Mouse (Mus musculus) cerebellum, postnatal 10 days (tissue): ENCODE measurements around the gene Zfp385c.
A peak's percentile ranks its signal among the peaks of the same experiment; 100 is the strongest.
"Not testable (repeated sequence)": the region's sequence is repeated elsewhere in the genome, so short reads cannot be mapped to it uniquely, and the experiment has no call there.

Experiments used
- DNase-seq, 2 experiments: peaks; one replicate each; pipeline ENCODE4 v3.0.0; 2021; ENCODE audit warnings: mixed read lengths in 2 of 2

The Zfp385c gene

DNA sequence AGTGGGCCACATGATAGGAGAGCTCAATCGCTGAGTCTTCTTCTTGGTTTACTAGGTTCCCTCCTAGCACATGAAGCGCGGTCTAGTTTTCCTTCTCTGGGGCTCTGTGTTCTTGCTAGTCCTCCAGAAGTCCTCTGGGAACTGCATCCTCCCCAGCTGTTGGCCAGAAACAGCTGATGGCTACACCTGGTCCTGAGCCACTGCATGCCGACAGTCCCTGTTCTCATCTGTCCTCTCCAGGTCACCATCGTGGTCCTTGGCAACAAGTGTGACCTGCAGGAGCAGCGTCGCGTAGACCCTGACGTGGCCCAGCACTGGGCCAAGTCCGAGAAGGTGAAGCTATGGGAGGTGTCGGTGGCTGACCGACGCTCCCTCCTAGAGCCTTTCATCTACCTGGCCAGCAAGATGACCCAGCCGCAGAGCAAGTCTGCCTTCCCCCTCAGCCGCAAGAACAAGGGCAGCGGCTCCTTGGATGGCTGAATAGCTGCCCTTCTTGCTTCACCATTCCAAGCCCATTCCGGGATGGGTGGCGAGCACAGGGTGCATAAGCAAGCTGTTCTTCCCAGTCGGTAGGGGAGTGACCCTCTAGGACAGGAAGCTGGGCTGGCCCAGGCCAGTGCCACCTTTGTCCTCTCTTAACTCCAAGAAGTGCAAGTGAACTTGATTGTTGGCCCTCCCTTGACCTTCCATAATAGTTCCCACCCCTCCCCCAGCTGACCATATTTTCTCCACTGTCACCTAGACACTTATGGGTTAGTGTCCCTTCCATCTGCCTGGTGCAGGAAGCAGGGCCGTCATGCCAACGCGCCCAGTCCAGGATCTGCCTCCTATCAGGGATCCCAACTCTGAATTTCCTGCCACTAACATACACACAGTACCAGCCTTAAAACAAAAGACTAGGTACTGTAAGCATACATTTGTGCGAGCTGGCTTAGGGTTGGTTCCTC lies 66.2 kb downstream of the Zfp385c start:
- no peak for DNase-seq

GRCm38 (mm10) chr11:100623867-100624266 lies 68.4 kb downstream of the Zfp385c start:
- peak; percentile 51 to 61 for DNase-seq

- peak; percentile 97 for DNase-seq
These were observed 69.5 kb downstream of the Zfp385c start for GRCm38 (mm10) chr11:100622714-100623113.

- DNase-seq = no peak
These were observed 72.3 kb downstream of the Zfp385c start, which contains the start of gene Dnajc7 for GRCm38 (mm10) chr11:100619982-100620381. Dnajc7 (minus strand) TSS chr11:100620168.

- peak; percentile 98 to 99 for DNase-seq
These were observed 72.7 kb downstream of the Zfp385c start for GRCm38 (mm10) chr11:100619485-100619975.

GRCm38 (mm10) chr11:100618761-100619484 lies 73.3 kb downstream of the Zfp385c start, which contains the start of gene Nkiras2:
Nkiras2 (plus strand) TSS chr11:100619244.
- DNase-seq = peak; percentile 79 to 81

- no peak for DNase-seq
These were observed 74.8 kb downstream of the Zfp385c start for GRCm38 (mm10) chr11:100617480-100617879.

- DNase-seq = not testable (repeated sequence)
These were observed 75.4 kb downstream of the Zfp385c start for GRCm38 (mm10) chr11:100616836-100617235.

- no peak for DNase-seq
These were observed 75.9 kb downstream of the Zfp385c start for GRCm38 (mm10) chr11:100616332-100616731.

DNA sequence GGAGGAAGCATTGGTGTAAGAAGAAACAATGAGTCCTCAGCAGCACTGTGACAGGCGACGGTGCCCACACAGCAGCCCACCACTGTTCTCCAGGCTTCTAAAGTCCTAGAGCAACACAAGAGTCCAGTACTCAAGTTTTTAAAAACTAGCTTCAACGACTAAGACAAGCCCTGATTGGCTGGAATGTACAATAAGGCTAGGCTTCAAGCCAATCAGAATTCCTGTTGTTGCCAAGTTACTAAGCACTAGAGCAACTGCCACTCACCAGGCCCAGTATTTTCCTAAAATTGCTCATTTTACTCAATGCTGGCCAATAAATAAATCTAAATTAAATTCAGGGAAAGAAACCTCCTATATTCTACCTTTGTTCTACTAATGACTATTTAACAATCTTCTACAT lies 79.0 kb downstream of the Zfp385c start:
- peak; percentile 45 to 73 for DNase-seq

- peak; percentile 70 to 74 for DNase-seq
These were observed 80.6 kb downstream of the Zfp385c start for GRCm38 (mm10) chr11:100611627-100612026.

DNA sequence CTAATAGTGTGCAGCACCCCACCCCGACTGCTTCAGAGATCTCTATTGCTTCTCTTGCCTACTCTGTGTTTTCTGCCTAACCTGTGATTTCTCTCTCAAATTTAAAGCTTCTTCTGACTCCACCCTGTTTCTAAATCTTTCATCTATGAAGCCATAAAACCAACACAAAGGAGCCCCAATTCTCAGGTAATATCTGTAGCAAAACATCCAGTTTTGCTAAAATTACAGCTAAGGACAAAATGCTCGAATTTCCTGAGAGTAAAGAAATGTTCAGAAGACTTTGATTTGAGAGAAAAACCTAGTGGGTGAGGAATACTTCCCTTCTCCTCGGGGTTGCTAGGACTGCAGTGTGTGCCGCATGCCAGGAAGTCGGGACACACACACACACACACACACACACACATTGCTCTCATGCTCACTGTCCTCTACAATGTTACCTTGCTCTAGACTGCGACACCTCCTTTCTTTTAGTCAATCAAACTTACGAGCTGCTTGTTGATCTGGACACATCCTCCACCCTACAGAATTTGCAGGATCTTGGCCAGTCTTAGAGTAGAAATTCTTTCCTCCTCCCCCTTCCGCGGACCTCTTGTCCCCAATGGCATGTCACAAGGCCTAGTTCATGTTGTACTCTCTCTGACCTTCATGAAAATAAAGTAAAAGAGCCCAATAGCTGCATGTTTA lies 82.1 kb downstream of the Zfp385c start:
- DNase-seq = no peak

GRCm38 (mm10) chr11:100609355-100609996 lies 82.8 kb downstream of the Zfp385c start:
- peak in 1 of 2 experiments; percentile 37 for DNase-seq

GRCm38 (mm10) chr11:100608796-100609195 lies 83.5 kb downstream of the Zfp385c start:
- no peak for DNase-seq

DNA sequence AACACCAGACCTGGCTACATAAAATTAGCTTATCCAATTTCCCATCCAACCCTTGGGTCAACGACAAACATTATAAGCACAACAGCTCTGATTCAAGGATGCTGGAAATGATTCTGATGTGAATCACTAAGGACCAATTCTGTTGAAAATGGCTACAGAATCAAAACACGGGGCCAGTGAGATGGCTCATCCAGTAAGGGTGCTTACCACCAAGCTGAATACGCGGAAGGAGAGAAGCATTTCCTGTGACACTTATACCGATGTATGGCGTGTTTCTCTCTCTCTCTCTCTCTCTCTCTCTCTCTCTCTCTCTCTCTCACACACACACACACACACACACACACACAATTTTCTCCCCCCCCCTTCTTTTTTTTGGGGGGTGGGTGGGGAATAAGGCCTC lies 85.1 kb downstream of the Zfp385c start:
- DNase-seq = no peak

DNA sequence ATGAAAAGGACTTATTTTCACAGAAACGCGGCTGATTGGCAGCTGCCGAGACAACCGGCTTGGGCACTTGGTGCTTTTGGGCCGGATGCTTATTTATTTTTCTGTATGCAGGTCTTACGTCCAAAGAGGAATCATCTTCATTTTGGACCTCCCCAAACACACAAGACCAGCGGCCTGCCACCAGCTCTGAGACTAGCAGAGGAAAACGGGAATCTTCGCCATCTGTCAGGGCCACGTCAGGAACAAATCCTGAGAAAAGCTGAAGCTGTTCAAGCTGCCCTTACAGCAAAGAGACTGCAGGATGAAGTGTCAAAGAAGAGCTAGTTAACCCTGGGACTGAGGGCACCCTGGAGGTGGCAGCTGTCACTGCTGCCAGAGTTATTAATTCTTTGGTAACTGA lies 86.8 kb downstream of the Zfp385c start:
- peak; percentile 44 to 55 for DNase-seq

DNA sequence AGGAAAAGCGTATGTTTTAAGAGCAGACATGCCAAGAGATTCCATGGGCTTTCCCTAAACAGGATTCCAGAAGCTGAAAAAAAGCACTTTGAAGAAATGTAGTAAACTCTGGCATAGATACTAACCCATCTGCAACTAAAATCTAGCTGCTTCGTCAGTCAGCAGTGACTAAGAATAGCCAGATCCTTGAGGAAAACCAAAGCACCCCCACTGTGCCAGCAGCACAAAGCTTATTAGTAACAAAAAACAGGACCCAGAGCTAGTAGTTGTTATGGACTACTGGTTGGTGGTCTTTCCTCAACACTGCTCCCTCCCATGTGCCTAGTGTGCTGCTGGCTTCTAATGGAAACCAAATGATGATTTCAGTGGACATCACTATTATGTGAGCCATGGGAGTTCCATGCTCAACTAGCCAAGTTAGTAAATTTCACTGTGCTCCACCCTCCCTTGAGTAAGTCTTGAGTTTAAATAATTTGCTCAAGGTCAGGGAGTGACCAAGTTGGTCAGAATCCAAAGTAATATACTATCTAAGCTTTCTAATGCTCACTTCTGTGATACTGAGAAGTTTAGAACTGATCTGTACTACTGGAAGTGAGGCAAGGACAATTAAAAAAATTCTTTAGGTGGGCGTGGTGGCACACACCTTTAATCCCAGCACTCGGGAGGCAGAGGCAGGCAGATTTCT lies 87.8 kb downstream of the Zfp385c start:
- DNase-seq = no peak

DNA sequence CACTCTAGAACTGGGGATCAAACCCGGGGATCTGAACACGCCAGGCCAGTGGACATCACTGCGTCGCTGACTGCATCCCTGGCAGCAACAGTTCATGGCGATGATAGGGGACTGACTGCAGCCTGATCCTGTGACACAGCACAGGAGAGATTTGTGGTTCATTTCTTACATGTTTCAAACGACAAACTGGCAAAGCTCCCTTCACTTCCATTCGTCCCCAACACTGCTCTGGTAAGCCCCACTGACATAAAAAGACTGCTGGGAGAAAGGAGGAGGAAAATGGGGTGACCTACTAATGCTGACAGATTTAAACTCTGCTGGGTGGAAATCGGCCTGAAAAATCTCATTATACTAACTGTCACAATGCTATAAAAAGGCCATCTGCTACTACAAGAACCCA lies 88.4 kb downstream of the Zfp385c start:
- DNase-seq = no peak

- DNase-seq = no peak
These were observed 89.1 kb downstream of the Zfp385c start for GRCm38 (mm10) chr11:100603155-100603554.

DNA sequence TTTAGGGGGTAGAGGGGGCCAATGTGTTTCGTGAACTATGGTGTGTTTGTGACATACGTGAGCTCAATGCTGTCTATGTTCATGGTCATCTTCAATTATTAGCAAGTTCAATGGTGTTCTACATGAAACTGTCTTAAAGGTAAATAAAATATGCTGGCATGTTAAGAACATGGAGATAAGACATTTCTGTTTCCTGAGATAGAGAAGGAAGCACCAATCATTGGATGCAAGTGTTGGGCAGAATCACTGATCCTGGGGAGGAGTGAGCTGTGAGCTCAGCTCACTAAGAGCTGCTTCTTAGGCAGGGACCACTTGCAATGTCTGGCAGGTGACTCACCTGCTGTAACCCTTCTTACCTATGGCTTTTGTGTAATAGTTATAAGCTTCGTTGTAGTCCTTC lies 90.9 kb downstream of the Zfp385c start:
- no peak for DNase-seq

GRCm38 (mm10) chr11:100598074-100598473 lies 94.2 kb downstream of the Zfp385c start:
- no peak for DNase-seq

DNA sequence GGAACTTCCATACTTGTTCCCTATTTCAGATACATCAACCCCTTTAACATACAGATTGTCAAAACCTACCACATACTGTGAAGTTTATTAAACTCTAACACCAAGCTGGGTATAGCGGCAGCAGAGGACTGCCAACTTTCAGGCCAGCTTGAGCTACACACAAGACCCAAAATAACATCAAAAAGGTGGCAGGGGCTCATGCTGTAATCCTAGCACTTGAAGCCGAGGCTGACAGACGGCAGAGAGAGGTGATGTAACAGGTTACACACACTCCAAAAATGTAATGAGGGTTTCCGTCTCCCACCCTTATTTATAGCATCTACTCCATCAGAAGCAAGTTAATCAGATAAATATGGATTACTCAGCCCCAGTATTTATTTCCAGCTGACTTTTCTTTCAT lies 96.7 kb downstream of the Zfp385c start:
- no peak for DNase-seq
